Mouse (Mus musculus) cerebral cortex, adult 2 months (tissue): ENCODE data around the gene Esr2.

Experiments
- WGBS: fragments of 180-500 bp; shearing (Covaris S2); methylation state at CpG from one replicate; pipeline ENCODE4 v1.1.7; 2018; 5-methylcytosine and 5-hydroxymethylcytosine counted together

Gene Esr2

GRCm38 (mm10) chr12:76177000-76177863 is at the start of gene Esr2:
Esr2 (minus strand) TSS chr12:76177259.
- under 1% methylated on average over 39 of the region's 39 CpGs for WGBS

- 76% methylated on average over 4 of the region's 8 CpGs for WGBS
Measured at GRCm38 (mm10) chr12:76222104-76222503, 45.0 kb upstream of the Esr2 start.

- WGBS: 74% methylated on average over 11 of the region's 11 CpGs
Measured at GRCm38 (mm10) chr12:76216716-76217115, 39.7 kb upstream of the Esr2 start.

GRCm38 (mm10) chr12:76215121-76215520 is 38.1 kb upstream of the Esr2 start:
- 58% methylated on average over 5 of the region's 5 CpGs for WGBS

GRCm38 (mm10) chr12:76209429-76209974 is 32.4 kb upstream of the Esr2 start:
- 96% methylated on average over 5 of the region's 5 CpGs for WGBS

- 81% methylated on average over 4 of the region's 4 CpGs for WGBS
Measured at GRCm38 (mm10) chr12:76200326-76200725, 23.3 kb upstream of the Esr2 start.

GRCm38 (mm10) chr12:76197071-76197470 is 20.0 kb upstream of the Esr2 start:
- 47% methylated on average over 8 of the region's 8 CpGs for WGBS

GRCm38 (mm10) chr12:76196709-76197054 is 19.6 kb upstream of the Esr2 start:
- WGBS: 9% methylated on average over 6 of the region's 6 CpGs

GRCm38 (mm10) chr12:76195912-76196708 is 19.1 kb upstream of the Esr2 start:
- WGBS: 2% methylated on average over 22 of the region's 22 CpGs

- WGBS: 40% methylated on average over 3 of the region's 3 CpGs
Measured at GRCm38 (mm10) chr12:76194526-76194925, 17.5 kb upstream of the Esr2 start.

GRCm38 (mm10) chr12:76190940-76191339 is 13.9 kb upstream of the Esr2 start:
- WGBS: 47% methylated on average over 11 of the region's 11 CpGs

- WGBS: 46% methylated on average over 8 of the region's 8 CpGs
Measured at GRCm38 (mm10) chr12:76187849-76188248, 10.8 kb upstream of the Esr2 start.

- 96% methylated on average over 1 of the region's 1 CpGs for WGBS
Measured at GRCm38 (mm10) chr12:76186473-76186872, 9.4 kb upstream of the Esr2 start.

GRCm38 (mm10) chr12:76185167-76185816 is 8.2 kb upstream of the Esr2 start:
- WGBS: 82% methylated on average over 10 of the region's 10 CpGs

GRCm38 (mm10) chr12:76184271-76184670 is 7.2 kb upstream of the Esr2 start:
- 80% methylated on average over 6 of the region's 6 CpGs for WGBS

GRCm38 (mm10) chr12:76182831-76183230 is 5.8 kb upstream of the Esr2 start:
- 92% methylated on average over 6 of the region's 6 CpGs for WGBS

GRCm38 (mm10) chr12:76181471-76181870 is 4.4 kb upstream of the Esr2 start:
- WGBS: 66% methylated on average over 8 of the region's 8 CpGs

GRCm38 (mm10) chr12:76180442-76180841 is 3.4 kb upstream of the Esr2 start:
- 85% methylated on average over 6 of the region's 6 CpGs for WGBS

- WGBS: 49% methylated on average over 4 of the region's 4 CpGs
Measured at GRCm38 (mm10) chr12:76179527-76179926, 2.5 kb upstream of the Esr2 start.

- WGBS: 54% methylated on average over 5 of the region's 5 CpGs
Measured at GRCm38 (mm10) chr12:76179051-76179450, 2.0 kb upstream of the Esr2 start.

GRCm38 (mm10) chr12:76177864-76178518 is 932 bp upstream of the Esr2 start:
- WGBS: 37% methylated on average over 16 of the region's 16 CpGs
